Mouse (Mus musculus) cerebellum, adult 11-12 months (tissue): ENCODE data around the gene Cd163l1.

Experiments
- DNase-seq: peaks from one replicate; pipeline ENCODE4 v3.0.0; 2022

Gene Cd163l1

DNA sequence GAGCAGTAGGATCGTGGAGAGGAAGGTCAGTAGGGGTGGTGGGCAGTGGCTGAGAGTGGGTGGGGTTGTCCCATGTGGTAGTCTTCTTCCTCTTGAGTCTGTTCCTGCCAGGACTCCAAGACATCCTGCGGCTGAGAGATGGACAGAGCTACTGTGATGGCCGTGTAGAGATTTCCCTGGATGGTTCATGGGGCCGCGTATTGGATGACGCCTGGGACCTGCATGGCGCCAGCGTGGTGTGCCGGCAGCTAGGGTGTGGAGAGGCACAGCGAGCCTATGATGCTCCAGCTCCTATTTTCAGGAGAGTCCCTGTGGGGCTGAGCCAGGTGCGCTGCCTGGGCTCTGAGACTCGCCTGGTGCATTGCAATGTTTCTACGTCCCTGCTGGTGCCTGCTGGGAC is 6.1 kb downstream of the Cd163l1 start:
- no peak for DNase-seq

DNA sequence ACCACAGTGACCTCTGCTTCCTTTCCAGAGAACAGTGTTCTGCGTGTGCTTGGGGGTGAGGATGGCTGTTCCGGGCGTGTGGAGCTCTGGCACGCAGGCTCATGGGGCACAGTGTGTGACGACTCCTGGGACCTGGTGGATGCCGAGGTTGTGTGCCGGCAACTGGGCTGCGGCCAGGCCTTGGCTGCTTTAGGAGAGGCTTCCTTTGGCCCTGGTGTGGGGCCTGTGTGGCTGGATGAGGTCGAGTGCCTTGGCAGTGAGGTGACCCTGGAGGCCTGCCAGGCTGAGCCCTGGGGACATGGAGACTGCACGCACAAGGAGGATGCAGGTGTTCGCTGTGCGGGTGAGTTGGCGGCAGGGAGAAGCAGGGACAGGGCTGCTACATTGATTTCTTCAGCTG is 10.4 kb downstream of the Cd163l1 start:
- DNase-seq: no peak

DNA sequence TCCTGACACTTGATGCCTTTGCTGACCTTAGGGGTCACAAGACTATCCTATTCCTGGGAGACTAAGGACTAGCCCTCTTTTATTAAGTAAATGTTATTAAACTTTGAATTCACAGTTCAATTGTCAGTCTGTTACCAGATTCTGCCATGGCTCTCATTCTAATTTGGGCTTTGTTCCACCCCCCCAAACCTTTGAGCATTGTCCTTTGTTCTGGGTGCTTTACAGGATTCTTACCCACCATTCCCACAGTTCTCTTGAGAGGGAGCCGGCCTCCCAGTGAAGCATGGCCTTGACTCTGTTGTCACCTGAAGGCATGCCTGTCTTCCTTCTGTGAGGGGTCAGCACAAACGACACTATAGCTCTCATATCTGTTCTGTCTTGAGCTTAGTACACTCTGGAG is 13.0 kb downstream of the Cd163l1 start:
- no peak for DNase-seq

DNA sequence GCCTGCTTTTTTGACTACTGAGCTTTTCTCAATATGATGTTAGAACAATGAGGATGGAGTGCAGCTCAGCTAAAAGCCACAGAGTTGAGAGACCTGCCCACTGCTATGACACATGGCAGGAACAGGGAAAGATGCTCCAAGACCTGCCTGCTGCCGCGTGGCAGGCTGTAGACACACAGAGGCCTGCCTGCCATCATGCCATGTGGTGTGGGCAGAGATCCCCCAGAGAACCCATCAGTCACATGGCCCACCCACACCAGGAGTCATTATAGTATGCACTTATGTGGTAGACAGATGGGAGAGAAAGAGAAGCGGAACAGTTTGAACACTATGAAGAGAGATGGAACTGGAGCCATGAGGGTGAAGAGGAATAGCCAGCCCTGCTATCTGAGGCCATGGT is 15.6 kb downstream of the Cd163l1 start:
- DNase-seq: no peak

DNA sequence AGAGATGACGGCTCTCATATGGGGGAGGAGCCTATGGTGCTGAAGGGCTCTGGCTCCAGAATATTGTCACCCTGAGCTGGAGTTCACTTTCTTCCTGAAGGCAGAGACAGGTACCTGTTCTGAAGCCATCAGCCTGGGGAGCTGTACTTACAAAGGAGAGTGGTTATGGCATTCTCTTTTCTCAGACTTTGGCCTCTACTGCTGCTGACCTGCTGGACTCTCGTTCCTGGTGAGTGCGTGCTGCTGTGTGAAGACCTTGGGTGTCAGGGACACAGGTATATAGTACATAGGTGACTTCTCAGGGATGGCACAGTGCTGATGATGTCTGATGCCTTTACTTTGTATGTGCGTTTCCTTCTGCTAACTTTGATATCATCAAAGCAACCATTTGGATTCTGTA is 29.1 kb downstream of the Cd163l1 start, which contains the start of gene 5830411N06Rik:
5830411N06Rik (plus strand) TSS at position 69 of the 400 bp plus-strand sequence.
- no peak for DNase-seq

DNA sequence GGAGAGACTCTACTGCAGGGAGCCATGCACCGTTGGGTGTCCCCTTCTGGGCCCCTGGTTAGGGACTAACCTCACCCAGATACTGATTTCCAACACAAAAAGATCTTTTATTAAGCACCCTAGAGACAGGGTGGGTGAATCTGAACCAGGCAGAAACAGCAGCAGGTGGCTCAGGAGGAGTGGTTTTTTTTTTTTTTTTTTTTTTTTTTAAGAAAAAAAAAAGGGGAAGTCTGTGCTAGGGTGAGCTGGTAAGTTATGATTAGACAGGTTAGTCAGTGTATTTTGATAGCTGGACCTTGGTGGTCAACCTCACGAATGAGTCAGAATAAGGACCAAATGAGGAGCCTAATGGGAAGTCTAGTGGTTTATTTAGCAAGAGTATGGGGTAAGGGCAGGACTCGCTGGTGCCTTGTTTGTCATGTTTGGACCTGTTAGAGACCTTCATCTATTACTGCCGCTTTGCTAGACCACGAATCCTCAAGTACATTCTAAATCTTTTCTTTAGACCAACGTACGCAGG is 35.8 kb downstream of the Cd163l1 start:
- DNase-seq: no peak
